Mouse (Mus musculus) c-Kit-positive CD71-negative TER-119-negative erythroid progenitor cells, embryonic 14.5 days (primary cell): Measurements from ENCODE around the gene Cdk16.
"Not testable (repeated sequence)": the region's sequence is repeated elsewhere in the genome, so short reads cannot be mapped to it uniquely, and the experiment has no call there.

Experiments
- DNase-seq: peaks from one replicate; pipeline ENCODE4 v3.0.0-alpha.2; 2013; ENCODE audit warnings: low read depth

Cdk16 gene

GRCm38 (mm10) chrX:20687519-20688067 lies at the start of gene Cdk16:
Gene Cdk16, plus strand, starts transcription at chrX:20687954.
- DNase-seq: peak; percentile 77

GRCm38 (mm10) chrX:20638141-20638540 lies 49.6 kb upstream of the Cdk16 start:
- DNase-seq: no peak

DNA sequence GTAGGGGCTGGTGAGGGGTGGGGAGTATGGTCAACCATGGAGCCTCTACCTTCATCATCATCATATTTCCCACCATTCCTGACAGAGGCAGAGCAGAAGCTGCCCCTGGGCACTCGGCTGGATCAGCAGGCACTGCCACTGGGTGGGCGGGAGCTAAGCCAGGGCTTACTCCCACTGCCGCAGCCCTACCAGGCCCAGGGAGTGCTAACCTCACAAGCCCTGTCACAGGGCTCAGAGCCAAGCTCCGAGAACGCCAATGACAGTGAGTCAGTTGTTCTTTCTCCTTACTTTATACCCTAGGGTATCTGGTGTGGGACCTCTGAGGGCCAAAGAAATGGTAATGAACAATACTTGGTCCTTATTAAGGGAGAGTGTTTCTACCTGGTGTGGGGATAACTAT lies 43.0 kb upstream of the Cdk16 start:
- DNase-seq: no peak

DNA sequence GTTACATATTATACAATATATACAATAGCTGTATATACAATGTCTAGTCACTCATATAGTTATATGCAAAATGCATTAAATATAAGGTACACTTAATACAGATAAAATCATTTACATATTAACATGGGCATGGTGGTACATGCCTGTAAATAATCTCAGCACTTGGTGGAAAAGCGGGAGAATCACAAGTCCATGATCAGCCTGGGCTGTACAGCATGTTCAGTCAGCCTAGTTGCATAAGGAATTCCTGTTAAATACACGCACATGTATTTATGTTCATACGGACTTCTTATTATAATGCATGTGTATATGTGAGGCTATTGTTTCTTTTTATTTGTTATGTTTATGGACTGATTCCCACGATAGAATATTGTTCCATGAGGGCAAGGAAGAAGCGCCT lies 30.2 kb upstream of the Cdk16 start:
- DNase-seq: no peak

- DNase-seq: peak; percentile 65
These were observed 29.6 kb upstream of the Cdk16 start, which contains the start of gene Uba1 for GRCm38 (mm10) chrX:20658026-20658652. Gene Uba1, plus strand, starts transcription at chrX:20658326.

DNA sequence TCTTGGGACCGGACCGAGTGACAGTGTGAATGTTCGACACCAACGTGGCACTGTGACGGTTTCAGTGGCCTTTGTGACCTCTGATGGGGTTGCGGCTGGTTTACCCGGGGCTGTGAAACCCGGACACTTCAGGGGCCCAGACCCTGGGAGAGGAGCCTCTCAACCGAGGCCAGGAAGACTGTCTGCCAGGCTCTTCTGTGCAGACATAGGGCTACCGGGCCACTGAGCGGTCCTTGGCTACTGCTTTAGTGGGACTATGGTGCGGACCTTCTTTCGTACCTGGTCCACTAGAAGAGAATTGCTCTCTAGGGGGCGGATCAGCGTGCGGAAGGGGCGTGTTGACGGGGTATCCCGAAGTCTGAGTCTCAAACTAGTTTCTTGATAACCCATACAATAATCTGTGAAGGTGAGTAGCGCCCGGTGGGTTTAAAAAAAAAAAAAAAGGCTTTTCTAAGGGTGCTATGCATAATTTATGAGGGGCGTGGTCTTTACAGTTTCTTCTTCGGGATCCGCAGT lies 28.8 kb upstream of the Cdk16 start:
- DNase-seq: no peak

DNA sequence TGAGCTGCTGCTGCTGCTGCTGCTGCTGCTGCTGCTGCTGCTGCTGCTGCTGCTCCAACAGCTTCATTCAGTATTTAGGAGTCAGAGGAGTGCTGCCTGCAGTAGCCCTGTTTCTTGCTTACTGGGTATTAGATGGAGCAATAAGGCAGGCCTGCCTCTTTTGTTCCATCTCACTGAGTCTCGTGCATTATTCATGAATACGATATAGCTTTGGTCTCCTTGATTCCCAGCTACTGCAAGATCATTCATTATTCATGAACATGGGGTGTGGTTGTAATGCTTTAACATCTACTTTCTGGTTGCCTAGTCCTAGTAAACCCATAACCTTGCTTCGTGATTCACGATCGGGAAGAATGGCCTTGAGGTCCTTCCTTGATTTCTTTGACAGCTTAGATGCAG lies 25.4 kb upstream of the Cdk16 start:
- no peak for DNase-seq

GRCm38 (mm10) chrX:20662716-20663443 lies 24.9 kb upstream of the Cdk16 start:
- DNase-seq: peak; percentile 74

DNA sequence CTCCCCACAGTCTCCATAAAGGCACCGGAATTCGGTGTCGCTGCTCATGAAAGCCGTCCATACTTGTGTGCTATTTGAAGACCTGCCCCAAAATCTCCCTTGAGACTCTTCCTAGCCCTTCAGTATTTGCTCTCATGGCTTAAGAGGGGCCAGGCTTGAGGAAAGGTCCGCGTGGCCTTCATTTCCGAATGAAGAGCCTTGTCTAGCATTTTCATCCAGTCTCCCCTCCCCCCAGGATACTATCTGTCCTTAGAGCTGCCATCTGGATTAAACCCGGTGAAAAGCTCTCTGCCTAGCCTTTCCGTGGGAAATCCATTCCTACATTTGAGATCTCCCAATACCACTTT lies 24.3 kb upstream of the Cdk16 start:
- DNase-seq: no peak

GRCm38 (mm10) chrX:20688068-20688547 lies 354 bp downstream of the Cdk16 start:
- DNase-seq: no peak

DNA sequence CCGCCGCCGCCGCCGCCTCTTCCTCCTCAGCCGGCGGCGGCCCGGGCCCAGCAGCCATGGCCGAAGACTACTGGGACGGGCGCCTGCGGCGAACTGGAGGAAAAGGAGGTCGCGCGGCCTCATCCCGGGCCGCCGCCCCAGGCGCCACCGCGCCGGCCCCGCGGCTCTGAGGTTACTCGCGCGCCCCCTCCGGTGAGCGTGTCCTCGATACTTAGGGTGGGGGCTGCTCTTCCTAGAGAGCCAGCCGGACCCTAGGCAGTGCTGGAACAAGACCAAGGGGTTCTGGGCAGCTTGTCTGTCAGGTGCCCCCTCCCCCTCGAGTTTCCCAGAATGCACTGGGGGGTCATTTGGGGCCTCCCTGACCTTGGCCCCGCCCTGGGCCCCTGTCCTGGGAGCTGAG lies 861 bp downstream of the Cdk16 start:
- no peak for DNase-seq

DNA sequence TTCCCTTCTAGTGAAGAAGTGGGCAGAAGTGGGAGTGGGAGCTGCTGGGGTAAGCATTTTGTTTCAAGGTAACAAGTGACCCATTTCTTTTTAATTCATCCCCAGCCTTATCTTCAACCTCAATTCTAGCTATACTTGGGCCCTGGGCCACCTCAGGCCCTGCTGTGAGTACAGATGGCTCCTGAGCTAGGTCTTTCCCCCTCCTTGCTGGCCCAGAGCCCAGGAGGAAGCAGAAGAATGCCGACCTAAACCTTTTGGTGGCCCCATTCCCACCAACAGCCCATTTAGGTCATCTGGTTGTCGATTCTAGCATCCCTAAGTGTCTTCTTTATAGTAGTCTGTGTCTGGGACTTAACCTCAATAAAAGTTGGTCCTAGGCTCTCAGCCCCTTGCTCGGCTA lies 3.8 kb downstream of the Cdk16 start:
- DNase-seq: no peak

GRCm38 (mm10) chrX:20692616-20693015 lies 4.9 kb downstream of the Cdk16 start:
- DNase-seq: no peak

DNA sequence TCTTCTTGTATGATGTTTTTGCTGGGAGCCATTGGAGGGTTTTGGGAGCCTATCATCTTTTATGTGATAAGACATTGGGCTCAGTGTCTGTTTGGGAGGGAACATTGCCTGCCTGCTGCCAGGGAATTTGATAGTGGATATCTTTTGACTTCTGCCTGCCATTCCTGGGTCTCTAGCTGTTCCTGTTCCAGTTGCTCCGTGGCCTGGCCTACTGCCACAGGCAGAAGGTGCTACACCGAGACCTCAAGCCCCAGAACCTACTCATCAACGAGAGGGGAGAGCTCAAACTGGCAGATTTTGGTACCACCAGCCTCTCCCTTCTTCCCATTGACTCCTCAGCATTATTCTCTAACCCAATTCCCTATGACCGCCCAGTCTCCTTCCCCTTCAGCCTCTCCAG lies 8.1 kb downstream of the Cdk16 start:
- DNase-seq: no peak

DNA sequence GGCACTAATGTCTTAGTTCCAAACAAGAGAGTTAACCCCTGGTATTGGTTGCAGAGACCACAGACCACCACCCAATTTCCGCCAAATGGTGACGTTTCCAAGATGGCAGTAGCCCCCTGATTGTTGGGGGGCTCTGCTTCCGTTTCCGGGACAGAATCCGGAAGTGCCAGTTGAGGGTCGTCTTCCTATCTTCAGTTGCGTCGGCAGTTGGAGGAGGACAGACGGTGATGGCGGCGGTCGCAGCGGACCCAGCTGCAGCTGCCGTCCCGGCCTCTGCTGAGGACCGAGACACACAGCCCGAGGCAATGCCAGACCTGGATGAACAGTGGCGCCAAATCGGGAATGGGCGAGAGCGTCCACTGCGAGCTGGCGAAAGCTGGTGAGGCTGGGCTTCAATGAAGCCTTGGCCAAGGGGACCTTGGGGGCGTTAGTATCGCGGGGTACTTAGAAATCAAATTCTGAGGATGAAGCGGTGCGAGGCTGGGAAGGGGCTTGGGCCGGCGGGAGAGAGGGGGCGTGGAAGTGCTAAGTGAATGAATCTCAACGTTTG lies 16.1 kb downstream of the Cdk16 start, which contains the start of gene Usp11:
Gene Usp11, plus strand, starts transcription at position 166 of the 550 bp plus-strand sequence.
- no peak for DNase-seq

DNA sequence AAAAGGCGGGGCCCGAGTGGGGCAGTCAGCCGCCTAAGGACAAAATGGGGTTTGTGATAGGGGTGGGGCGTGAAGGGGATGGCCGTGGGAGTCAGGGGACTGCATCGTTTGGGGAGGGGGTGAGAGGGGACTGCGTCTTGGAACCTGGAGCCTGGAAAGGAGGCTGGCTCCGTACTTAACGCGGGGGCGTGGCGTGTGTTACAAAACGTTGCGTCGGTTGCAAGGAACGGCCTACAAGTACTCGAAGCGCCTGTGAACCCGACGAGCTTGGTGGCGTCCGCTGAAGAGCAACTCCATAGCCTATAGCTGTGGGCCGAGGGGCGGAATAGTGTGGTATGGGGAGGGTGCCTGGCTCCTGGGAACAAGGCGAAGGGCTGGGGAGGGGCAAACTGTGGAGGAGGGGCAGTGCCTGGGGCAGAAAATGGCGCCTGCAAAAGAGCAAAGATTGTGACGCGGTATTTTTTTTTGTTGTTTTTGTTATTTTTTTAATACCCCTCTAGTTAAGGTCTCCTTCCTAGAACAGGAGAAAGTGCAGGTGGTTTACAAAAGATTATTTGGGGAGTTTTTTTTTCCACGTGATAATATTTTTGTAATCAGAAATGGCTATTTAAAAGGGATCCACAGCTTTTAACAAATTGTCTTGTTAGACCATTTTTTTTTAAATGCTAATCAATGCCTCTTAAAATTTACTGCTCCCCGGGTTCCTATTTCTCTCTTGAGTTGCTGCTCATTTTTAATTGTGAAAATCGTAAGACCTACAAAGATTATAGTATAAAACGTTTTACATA lies 16.7 kb downstream of the Cdk16 start:
- peak; percentile 63 for DNase-seq

DNA sequence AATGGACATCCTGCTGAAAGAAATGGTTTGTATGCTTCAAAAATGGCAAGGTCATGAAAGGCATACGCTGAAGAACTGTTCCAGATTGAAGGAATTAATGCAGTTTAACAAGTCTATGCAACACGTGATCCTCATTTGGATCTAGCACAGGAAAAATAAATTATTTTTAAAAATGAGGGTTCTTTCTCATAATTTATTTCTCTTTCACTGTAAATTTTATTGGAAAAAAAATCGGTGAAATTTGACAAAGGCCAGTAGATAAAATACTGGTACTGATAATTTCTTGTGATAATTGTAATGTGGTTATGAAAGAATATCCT lies 17.3 kb downstream of the Cdk16 start:
- no peak for DNase-seq

GRCm38 (mm10) chrX:20728681-20729080 lies 40.9 kb downstream of the Cdk16 start:
- no peak for DNase-seq

GRCm38 (mm10) chrX:20730048-20730447 lies 42.3 kb downstream of the Cdk16 start:
- DNase-seq: not testable (repeated sequence)

- DNase-seq: no peak
These were observed 48.7 kb downstream of the Cdk16 start for GRCm38 (mm10) chrX:20736479-20736878.

DNA sequence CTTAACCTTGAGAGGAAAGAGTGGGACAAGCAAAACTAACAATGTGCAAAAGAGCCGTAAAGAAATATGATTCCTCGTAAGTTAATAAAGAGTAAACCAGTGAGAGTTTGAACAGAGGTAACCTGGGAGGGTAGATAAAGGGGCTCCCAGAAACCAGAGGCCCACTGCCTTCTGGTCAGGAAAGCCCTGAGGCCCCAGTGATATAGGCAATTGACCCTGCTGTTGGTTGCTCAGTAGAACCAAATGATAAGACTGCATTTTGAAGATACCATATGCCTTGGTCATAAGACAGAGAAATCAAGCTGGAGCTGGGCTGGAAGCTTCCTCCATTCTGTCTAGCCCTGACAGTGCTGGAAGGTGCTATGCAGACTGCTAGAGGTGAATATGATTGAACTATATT lies 61.1 kb downstream of the Cdk16 start:
- DNase-seq: no peak
